Mouse (Mus musculus) frontal cortex, postnatal 14 days (tissue): ENCODE data around the gene Crybg1.
A peak's percentile ranks its signal among the peaks of the same experiment; 100 is the strongest.

Experiments
- DNase-seq, 2 experiments: peaks; one replicate each; pipeline ENCODE4 v3.0.0; 2022; ENCODE audit warnings: low spot score in 2 of 2

The Crybg1 gene

GRCm38 (mm10) chr10:44091757-44092156 is 56.9 kb downstream of the Crybg1 start:
- DNase-seq: no peak

DNA sequence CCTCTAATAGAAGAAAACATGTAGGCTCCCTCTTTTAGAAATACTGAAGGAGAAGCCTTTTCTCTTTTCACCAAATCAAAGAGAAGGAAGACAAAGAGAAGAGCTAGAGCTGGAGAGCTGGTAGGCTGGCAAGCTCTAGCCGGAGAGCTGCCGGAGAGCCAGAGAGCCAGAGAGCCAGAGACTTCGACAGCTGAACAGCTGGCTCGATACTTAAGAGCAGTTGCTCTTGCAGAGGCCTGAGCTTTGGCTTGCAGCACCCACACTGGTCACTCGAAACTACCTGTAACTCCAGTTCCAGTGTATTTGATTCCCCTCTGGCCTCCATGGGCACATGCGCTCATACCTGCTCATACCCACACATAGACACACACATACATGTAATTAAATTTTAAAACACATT is 68.3 kb downstream of the Crybg1 start:
- DNase-seq: no peak

DNA sequence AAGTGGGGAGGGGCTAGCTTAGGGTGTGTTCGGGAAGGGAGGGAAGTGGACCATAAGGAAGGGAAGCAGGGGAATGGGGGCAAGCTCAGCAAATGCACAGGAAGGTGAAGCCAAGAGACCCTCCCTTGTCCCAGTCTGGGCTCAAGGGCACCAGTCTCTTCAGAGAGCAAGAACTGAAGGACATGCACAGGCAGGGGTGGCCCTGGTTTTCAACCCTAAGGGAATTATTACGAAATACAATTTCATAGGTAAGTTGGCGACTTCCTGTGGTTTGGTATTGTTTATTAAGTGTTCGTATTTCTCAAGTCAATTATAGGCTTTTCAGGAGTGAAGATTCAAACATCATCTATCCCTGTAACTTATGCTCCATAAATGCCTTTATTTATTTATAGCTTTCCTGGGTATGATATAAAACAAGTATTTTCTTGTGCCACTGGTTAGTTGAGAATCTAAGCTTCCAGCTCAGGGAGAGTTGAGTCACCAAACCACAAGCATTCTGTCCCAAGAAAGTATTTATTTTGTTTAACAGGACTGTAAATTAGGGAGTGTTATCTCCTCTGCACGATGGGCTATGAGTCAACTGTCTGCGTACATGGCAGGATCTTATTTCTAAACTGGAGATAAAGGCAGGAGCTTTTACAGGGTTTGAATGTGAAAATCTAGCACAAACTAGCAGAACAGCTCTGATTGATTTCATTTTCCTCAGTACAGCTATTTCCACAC is 69.7 kb downstream of the Crybg1 start:
- DNase-seq: no peak

- peak in 1 of 2 experiments; percentile 32 for DNase-seq
These were observed 77.6 kb downstream of the Crybg1 start for GRCm38 (mm10) chr10:44071095-44071494.

- no peak for DNase-seq
These were observed 79.5 kb downstream of the Crybg1 start for GRCm38 (mm10) chr10:44069131-44069530.

DNA sequence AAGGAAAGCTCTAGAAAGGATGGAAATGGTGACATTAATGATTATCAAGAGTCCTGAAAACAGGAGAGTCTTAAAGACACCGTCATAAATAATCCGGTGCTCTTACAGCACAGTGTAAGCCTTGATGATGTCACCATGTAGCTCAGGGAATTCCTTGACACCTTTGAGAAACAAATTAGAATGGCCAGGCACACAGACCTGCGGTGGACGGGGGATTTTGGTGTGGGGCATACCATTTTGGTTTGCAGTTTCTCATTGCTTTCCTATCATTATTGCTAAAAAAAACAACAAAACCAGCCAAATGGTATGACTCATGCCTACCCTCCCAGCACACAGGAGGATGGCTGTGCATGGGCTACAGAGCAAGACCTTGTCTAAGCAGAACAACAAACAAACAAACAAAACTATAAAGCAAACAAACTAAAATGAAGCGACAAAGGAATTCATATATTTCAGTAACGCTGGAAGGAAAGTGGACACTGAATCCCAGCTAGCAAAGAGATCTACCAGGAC is 82.7 kb downstream of the Crybg1 start:
- DNase-seq: no peak

GRCm38 (mm10) chr10:44062981-44063380 is 85.7 kb downstream of the Crybg1 start:
- no peak for DNase-seq

- DNase-seq: no peak
These were observed 97.7 kb downstream of the Crybg1 start for GRCm38 (mm10) chr10:44050913-44051312.

DNA sequence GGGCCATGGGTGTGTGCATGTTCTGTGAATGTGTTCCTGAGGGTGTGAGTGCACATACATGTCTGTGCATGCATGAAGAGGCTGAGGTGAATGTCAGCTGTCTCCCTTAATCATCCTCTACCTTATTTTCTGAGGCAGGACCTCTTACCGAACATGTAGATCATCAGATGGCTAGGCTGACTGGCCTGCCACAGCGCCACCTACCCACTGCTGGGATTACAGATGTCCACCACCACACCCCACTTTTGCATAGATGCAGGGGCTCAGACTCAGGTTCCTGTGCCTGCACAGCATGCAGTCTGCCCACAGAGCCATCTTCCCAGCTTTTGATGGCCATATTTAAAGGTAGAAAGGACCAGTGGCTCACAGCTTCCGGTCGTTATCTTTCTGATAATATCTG is 103.9 kb downstream of the Crybg1 start:
- DNase-seq: no peak

GRCm38 (mm10) chr10:44043630-44044029 is 105.0 kb downstream of the Crybg1 start:
- no peak for DNase-seq

GRCm38 (mm10) chr10:44039185-44039584 is 109.5 kb downstream of the Crybg1 start:
- no peak for DNase-seq

- no peak for DNase-seq
These were observed 110.6 kb downstream of the Crybg1 start for GRCm38 (mm10) chr10:44037918-44038544.

- DNase-seq: no peak
These were observed 119.1 kb downstream of the Crybg1 start for GRCm38 (mm10) chr10:44029566-44029965.

GRCm38 (mm10) chr10:44027226-44027625 is 121.4 kb downstream of the Crybg1 start:
- DNase-seq: no peak

GRCm38 (mm10) chr10:44026105-44026504 is 122.5 kb downstream of the Crybg1 start:
- no peak for DNase-seq

DNA sequence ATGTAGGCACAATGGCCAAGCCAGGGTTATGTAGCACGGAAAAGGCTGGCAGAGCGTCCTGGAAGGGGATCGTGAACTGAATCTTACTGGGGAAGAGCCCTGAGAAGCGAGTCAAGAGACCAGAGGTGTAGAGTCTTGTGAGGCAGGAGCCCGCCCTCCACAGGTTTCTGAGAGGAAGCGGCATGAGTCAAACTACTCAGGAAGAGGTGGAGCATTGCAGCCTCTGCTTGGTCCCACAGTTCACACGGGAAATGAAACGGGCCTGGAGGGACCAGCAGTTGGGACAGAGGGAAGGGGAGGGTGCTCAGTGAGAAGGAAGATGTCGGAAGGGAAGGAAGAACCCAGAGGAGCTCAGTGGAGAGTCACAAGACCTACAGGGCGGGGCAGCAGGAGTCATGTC is 123.9 kb downstream of the Crybg1 start:
- DNase-seq: no peak

- DNase-seq: no peak
These were observed 128.5 kb downstream of the Crybg1 start for GRCm38 (mm10) chr10:44020141-44020540.

DNA sequence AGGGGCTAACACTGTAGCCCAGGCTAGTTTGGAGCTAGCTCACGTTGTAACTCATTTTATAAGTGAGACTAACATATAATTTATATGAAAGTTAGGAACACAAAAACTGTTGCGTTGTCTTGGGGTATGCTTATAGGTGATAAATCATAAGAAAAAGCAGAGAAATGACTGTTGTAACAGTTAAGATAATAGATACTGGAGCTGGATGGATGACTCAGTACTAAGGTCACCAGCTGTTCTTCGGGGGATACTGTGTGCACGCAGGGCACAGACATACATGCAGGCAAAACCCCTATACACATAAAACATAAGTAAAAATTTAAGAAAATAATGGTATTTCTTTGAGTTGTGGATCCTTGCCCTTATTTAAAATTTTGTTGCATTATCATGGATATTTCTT is 130.1 kb downstream of the Crybg1 start:
- DNase-seq: no peak

DNA sequence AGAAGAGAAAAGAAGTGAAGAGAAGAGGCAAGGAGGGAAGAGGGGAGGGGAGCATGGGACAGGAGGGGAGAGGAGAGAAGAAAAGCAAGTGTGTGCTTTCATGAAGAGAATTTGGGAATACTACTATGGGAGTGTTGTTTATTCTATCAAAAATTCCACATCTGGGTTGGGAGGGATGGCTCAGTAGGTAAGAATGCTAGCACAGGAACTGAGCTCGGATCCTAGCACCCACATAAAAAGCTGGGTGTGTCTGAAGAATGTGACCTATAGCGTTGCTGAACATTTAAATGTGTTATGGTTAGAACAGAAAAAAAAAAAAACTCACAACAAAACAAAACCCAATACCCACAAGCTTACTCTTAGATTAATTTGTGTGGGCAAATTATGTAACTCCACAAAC is 133.0 kb downstream of the Crybg1 start:
- no peak for DNase-seq

- DNase-seq: no peak
These were observed 134.8 kb downstream of the Crybg1 start for GRCm38 (mm10) chr10:44013885-44014284.

DNA sequence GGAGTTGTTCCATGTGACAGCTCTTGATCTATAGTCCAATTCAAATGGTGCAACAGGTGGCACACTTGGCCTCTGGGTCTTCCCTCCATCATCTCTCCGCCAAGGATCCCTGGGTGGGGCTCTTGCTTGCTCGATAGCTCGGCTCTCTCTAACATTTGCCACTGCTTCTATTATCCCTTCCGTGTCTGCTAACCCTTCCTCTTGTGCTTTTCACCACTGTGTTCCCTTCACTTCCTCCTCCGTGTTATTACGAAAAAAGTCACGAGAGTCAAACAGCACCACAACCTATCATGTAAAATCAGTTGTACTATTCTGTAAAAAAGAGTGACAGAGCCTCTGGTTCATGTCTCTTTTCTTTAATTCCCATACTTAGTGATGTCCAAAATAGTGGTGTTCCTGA is 137.2 kb downstream of the Crybg1 start:
- DNase-seq: no peak

DNA sequence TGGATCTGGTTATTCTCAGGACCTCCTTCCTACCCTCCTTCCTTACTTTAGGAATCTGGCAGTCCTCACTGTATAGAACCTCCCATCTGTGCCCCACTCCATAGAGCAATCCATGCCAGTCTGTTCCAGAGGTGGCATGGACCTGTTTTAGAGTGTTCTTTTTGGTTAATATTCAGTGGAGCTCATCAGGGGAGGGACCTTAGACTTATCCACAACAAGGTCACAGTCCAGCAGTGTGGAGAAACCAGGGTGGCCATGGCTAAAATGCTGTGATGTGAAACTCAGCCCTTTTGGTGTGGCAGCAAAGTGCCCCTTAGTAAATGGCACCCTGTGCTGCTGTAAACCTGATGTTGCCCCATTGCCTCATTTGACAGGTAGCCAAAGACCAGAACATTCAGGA is 139.8 kb downstream of the Crybg1 start:
- DNase-seq: no peak

GRCm38 (mm10) chr10:44006815-44007214 is 141.8 kb downstream of the Crybg1 start:
- DNase-seq: no peak
